Mouse (Mus musculus): ENCODE measurements around the gene Lyzl4.

- no peak for TF ChIP-seq CTCF (IDR thresholded peaks at IDR 0.05; ENCODE audit: extremely low read depth, insufficient read length, insufficient replicate concordance, low read depth, low read length)
- no peak for TF ChIP-seq POLR2A (IDR thresholded peaks at IDR 0.05; ENCODE audit: low read depth, low read length)
These were observed 109.3 kb downstream of the Lyzl4 start for GRCm38 (mm10) chr9:121532626-121533025.
